Mouse (Mus musculus) adrenal gland, postnatal 4 days (tissue): Measurements from ENCODE around the gene Camkk2. TPM values are rescaled to one million over a fixed set of nuclear protein-coding genes. Genes with fewer than 3 reads are reported as not detected.
A peak's percentile ranks its signal among the peaks of the same experiment; 100 is the strongest.

Experiments
- DNase-seq, 2 experiments: peaks; one replicate each; pipeline ENCODE4 v3.0.0; 2021 to 2022; ENCODE audit warnings: low spot score in 2 of 2, mixed read lengths in 2 of 2
- total RNA-seq, 2 experiments: library from RNA; stranded (reverse); gene quantifications; 2 replicates each; pipeline ENCODE4 v1.2.3; 2021

Camkk2 gene
- total RNA-seq, 2 experiments from 2014 or later, result 31.5 to 36.3 TPM

DNA sequence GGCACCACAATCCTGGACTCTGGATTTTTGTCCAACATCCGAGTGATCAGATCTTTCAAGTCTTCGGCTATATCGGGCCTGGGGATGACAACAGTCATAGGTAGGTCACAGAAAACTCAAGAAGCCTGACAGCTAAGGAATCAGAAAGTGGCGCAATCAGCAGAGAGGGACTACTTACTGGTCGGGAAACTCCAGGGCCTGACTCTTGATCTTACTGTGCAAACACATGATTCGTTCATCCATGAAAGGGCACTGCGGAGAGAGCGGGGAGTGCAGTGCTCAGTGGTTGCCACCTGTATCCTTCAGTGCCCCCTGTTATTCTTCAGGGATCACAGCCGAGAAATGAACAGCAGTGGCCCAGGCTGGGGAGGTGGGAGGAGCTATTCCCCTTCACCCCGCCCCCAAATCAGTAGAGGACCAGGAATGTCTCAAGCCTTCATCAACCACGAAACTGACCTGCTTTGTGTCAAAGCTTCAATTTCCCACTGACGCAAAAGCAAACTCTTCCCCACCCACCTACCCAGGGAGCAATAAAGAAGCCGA is 35.3 kb downstream of the Camkk2 start:
- DNase-seq, result no peak

DNA sequence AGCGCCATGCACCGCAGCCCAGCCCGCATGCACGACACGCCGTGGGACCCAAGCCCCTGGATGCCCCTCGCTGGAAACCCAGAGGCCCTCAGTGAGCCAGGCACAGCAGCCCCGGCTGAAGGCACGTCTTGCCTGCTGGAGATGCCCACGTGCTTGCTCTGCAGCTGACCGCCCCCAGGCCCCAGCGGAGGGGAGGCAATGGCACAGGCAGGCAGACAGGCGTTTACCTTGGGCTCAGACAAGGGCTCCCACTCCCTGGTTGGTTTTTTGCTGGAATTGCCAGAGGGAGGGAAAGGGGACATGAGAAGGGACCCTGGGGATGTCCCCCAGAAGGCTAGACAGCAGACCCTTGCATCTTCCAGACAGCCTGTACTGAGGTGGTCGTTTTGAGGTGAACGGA is 42.4 kb downstream of the Camkk2 start:
- DNase-seq, result no peak

DNA sequence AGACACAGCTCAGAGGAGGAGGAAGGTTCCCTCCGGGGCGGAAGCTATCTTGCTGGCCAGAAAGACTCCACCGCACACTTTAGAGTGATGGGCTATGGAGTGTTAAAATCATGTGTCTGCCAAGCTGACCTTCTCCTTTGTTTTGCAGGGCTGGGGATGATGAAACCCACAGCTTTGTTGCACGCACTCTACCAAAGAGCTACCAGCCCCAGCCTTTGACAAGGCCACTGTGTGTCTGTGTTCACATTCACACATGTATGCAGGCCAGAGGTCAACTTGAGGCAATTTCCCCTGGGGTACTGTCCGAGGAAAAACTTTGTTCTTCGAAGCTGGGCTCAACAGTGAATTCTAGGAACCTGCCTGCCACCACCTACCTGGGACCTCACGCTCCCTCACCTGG is 43.4 kb downstream of the Camkk2 start:
- no peak for DNase-seq

DNA sequence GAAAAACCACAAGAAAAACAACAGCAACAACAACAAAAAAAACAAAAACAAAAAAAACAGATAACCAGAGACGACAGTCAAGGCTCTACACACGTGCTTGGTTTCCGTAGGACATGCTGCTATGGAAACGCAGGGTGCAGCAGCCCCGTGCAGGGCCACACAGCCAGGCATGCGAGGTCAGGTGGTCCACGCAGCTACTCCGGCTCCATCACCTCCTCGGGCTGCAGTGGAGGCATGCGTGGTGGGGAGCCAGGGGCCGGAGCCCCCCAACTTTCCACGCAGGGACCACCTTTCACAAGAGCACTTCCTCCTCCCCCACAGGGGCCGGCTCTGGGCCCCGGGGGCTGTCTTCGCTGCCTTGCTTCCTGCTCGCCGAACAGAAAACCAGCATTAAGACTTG is 45.3 kb downstream of the Camkk2 start:
- DNase-seq, result no peak

DNA sequence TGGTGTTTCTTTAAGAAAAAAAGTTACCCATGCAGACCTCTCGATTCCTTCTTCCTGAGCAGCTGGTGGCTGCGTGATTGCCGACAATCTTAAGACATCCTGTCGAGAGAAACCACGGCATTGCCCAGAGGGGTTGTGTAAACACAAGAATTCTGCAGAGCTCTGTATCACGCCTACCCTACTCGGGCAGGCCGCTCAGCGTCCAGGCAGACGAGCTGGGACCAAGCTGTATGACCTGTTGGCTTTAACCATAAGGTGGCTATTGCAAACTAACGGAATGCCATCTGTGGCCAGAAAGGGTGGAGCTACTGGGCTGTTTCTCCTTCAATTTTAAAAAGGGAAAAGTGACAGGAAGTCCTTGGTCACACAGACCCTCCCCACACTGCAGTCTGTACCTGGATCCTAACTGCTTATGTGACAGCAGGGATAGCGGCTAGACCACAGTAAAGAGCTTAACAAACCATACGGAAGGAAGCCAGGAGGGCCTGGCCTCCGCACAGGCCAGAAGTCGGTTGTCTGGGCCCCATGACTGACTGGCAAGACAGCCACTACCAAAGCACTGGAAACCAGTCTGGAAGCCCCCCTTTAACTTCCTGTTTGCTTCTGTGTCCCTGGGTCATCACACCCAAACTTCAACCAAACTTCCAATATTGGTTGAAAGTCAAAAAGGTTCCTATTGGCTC is 47.1 kb downstream of the Camkk2 start:
- no peak for DNase-seq

DNA sequence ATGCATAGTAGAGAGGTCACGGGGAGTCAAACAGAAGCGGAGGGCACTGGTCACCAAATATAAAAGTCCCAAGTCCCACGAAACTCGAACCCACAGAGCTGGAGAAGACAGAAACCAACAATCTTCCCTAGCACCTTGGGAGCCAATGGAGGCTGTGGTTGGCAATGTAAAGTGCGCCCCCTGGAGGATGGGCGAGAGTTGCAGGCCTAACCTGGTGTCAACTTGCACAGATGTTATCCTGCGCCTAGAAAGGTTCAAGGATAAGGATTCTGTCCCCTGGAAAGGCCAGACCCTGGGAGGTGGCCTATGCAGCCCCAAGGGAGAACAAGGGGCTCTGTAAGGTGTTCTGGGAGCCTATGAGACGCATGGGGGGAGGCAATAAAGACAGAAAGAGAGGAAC is 47.9 kb downstream of the Camkk2 start:
- peak in 1 of 2 experiments; percentile 47 for DNase-seq

DNA sequence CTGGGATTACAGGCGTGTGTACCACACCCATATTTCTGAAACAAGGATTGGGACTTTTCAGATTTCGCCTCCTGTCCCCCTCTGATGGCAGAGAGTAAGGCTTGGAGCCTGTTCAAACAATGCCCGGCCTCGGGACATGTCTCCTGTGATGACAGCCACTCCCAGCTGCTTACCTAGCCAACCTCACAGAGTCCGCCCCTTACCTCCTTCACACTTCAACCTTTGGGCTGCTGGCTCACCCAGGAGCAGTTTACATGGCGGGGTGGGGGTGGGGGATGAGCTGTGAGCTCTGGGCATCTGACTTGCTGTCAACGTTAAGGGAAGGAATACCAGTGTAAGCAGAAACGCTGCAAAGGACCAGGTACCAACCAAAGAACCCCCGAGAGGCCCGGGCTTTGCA is 48.4 kb downstream of the Camkk2 start:
- no peak for DNase-seq

DNA sequence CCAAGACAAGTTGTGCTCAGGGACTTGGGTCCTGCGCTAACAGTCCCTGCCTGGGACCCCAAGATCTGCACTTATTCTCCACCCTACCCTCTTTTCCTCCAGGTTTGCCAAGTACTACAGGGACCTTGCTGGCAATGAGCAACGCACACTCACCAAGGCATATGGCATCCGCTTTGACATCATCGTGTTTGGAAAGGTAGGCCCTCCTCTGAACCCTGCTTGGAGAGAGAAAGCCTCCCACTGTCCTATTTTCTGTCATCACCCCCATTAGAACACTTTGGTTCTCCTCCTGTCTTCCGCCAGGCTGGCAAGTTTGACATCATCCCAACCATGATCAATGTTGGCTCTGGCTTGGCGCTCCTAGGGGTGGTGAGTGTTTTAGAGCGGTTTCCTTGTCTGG is 52.1 kb downstream of the Camkk2 start:
- no peak for DNase-seq

DNA sequence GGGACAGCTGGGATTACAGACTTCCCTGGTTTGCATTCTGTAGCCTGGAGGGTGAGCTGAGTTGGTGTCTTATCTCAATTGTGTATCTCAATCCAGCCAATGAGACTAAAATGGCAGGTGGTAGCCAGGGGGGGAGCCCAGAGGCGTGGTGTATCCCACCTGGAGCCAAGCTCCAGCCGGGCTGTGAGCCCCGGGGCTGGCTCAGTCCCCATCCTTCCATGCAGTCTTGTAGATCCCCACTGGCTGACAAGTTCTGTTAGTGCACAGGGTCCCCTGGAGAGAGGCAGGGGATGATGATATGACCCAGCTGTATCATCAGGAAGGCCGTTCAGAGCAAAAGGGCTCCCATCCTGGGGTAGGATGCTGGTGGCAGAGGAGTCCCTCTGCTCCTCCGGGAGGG is 52.6 kb downstream of the Camkk2 start:
- no peak for DNase-seq

DNA sequence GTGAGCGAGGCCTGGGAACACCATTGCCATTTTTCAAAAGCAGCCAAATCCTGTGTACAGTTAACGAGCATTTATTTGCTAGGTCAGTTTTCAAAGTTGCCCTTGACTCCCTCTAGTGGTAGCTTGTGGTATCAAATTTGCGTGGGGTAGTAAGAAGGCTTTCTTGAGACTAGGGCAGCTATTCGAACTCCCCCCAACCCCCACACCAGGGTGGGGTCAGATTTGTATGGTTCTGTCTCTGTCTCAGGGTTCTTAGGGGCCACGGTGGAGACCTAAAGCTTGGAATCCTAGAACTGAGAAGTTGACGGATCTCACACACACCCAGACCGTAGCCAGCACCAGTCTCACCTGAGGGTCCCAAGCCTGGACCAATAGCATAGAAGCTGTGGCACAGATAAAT is 53.1 kb downstream of the Camkk2 start:
- peak in 1 of 2 experiments; percentile 40 for DNase-seq

DNA sequence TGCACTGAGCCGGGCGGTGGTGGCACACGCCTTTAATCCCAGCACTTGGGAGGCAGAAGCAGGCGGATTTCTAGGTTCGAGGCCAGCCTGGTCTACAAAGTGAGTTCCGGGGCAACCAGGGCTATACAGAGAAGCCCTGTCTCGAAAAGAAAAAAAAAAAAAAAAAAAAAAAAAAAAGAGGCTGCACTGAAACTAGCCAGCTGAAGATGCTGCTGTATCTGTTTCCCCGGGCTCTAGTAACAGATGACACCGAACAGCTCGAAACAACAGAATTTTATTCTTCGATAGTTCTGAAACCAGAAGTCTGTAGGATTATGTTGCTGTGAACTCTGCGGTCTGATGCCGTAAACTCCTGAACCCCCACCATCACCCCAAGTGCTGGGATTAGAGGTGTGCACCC is 53.8 kb downstream of the Camkk2 start:
- DNase-seq, result no peak

DNA sequence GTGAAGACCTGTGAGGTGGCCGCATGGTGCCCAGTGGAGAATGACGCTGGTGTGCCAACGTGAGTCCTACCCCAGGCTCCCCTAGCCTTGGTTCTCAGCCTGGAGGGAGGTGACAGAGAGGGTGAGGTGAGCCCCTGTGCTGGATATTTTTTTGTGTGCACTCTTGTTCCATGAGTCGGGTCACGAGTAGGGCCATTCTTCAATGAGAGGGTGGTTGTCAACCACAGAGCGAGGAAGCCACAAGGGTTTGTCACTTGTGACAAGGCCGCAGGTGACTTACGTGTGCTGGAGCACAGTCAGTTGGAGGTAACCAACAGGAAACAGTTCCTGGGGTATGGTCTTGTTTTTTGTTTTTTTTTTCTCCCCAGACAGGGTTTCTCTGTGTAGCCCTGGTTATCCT is 60.0 kb downstream of the Camkk2 start:
- DNase-seq, result no peak

DNA sequence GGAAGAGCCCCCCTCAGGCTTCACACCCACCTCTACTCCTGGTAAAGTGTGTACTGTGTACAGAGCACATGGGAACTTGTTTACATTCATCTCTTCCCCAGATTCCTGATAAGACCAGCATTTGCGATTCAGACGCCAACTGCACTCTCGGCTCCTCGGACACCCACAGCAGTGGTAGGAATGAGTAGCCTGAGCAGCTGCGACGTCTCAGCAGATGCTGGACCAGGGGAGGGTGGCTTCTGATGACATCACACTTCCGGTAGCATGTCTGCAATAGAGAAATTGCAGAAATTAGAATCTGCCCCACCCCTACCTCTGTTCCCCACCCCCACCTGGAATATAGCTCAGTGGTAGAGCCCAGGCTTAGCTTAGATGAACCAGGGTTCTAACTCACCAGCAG is 60.8 kb downstream of the Camkk2 start:
- DNase-seq, result no peak

DNA sequence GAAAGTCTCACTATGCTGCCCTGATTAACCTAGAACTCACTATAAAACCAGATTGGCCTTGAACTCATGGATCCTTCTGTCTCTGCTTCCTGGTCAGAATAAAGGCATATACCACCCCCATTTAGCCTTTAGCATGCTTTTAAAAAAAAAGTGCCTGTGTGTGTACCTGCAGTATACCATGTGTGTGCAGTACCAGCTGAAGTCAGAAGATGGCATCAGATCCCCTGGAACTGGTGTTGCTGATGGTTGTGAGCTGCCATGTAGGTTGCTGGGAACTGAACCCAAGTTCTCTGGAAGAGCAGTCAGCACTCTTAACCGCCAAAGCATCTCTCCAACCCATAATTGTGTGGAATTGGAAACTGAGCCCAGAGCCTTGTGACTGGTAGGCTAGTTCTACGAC is 62.4 kb downstream of the Camkk2 start:
- no peak for DNase-seq

DNA sequence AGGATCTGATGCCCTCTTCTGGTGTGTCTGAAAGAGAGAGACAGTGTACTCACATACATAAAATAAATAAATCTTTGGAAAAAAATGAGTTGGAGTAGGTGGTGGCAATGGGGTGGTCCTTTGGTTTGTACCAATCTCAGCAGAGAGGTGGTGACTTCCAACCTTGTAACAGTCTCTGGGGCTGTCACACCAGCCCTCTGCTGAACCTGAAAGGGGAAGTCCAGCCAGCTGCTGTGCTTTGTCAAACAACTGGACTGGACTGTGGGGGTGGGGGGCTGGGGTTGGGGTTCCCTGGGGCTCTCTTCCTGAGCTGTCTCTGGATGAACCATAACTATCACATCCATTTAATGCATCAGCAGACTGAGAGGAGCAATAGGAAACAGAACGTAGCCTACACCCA is 63.5 kb downstream of the Camkk2 start:
- no peak for DNase-seq

DNA sequence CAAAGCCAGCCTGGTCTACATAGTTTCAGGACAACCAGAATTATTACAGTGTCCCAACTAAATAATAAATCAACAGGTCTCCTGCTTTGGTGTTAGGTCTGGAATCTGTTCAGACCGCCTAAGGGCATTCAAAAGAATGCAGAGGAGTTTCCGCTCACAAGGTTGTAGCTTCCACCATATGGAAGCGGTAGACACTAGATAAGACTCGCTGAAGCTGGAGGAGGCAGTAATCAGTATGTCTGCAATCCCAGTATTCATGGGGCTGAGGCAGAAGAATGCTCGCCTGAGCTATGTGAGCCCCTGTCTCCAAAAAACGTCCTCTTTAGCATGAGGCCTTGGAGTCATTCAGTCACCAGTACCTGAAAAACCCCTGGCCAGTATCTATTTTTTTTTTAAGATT is 70.4 kb downstream of the Camkk2 start:
- DNase-seq, result no peak

DNA sequence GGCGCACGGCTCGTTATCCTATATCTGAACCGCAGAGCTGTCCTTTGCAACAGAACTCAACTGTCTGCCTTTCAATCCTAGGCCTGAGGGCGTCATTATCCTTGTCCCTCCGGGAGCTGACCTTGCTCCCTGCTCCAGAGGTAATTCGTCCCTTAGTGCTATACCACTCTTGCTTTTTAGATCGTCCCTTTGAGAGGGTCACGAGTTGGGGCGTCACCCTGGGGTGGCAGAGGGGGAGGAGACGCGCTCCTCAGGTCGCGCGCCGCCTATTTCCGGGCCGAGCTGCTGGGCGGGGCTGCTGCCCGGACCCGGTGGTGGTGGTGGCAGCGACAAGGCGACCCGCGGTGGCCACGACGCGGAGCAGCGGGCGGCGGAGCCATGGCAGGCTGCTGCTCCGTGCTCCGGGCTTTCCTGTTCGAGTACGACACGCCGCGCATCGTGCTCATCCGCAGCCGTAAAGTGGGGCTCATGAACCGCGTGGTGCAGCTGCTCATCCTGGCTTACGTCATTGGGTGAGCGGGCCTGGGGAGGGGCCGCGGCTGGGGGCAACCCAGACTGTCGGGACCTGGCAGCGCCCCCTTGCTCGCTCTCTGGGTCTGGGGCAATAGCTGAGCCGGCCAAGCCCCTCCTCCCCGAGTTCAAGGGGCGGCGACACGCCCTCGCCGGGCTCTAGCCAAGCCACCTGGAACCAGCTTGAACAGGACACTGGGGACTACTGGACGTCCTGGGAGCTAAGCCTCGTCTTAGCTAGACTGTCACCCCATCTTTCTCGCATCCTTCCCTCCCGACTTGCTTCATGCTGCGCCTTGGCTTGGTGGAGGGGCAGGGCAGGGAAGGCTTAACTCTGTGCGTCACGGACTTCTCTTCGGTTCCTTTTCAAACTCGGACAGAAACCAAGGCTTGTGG is 71.7 kb downstream of the Camkk2 start, which contains the start of gene P2rx4:
TSS of gene P2rx4 (plus strand) at position 269 of the 906 bp plus-strand sequence.
- peak; percentile 58 to 64 for DNase-seq

DNA sequence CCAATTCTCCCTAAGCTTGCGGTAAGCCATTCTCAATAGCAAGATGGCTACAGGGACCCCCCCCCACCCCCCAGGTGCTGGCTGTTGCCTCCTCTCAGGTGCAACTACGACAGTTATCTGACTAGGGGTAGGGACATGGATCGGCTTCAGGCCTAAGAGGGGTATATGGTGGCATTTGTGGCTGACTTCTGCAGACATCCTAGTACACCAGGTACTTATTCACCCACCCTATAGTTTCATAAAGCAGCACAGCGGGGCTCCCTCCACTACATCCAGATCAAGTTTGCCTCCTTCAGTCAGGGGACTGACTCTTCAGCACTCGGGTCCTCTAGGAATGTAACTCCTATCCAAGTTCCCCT is 72.3 kb downstream of the Camkk2 start:
- DNase-seq, result no peak

DNA sequence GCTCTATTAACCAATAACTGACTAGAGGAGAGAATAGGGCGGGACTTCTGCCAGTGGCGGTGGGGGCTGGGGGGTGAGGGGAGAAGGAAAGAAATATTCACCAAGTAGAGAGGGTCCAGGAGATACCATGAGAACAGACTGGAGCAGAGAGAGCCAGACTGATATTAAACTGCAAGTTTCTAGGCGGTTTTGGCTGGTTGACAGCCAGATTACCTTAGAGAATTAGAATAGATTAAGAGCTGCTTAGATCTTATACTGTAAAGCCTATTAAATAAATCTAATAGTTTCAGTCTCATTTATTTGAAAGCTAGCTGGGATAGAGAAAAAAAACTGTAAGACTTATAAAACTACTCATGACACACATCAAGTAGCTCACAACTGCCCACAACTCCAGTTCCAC is 74.0 kb downstream of the Camkk2 start:
- no peak for DNase-seq

DNA sequence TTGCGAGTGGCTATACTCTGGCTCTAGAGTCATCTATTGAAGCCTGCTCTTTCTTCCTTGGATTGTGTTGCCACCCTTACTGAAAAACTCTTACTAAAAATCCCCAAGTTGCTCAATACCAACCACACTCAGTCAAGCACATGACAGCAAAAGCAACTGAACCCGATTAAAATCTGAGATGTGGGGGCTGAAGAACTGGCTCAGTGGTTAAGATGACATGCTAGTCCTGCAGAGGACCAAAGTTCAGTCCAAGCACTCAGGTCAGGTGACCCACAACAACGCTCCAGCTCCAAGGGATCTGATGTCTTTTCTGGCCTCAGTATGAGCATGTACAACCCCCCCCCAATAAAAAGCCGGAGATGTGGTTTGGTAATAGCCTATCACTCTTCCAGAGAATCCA is 74.6 kb downstream of the Camkk2 start:
- no peak for DNase-seq

DNA sequence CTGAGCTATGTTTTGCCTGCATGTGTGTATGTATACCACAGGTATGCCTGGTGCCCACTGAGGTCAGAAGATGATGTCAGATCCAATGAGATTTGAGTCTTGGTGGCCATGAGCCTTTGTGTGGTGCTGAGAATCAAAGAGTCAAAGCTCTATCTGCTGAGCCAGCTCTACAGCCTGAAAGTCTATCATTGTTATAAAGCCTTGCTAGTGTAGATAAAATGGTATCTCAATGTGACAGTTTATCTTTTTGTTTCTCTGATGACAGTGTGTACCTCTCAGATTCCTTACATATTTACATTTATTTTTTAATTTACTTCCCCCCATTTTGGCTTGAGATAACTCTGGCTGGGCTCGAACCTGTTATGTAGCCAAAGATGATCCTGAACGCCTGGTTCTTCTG is 75.6 kb downstream of the Camkk2 start:
- no peak for DNase-seq

DNA sequence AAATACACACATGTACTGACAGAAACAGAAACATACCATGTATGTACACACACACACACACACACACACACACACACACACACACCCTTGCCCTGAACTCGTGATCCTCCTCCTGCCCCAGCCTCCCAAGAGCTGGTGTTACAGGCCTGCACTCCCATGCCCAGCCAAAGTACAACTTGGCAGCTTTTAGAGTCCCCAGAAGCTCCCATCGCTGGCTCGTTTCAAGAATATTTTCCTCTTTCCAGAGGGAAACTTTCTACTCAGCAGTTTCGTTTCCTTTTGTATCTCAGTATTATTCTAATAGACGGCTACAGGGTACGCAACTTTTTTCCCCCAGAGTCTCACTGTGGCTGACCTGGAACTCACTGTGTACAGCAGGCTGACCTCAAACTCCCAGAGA is 77.1 kb downstream of the Camkk2 start:
- no peak for DNase-seq

DNA sequence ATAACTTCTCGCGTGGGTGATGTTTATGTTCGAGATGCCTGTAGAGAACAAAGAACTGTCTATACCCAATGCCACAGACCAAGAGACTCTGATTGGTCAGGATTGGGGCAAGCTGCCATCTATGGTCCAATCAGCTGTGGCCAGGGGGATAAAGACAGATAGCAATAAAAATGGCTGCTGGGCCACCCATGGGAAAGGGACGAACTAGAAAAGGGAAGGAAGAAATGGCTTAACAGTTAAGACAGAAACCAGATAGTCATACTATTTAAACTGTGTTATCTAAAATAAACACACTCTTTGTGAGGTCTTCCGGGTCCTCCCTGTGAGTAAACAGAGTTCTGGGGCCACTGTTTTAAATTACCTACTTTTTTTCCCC is 78.4 kb downstream of the Camkk2 start:
- DNase-seq, result no peak
